Mouse (Mus musculus) megakaryocyte, embryonic 14.5 days (primary cell): Measurements from ENCODE around the gene Mlph. TPM values are rescaled to one million over a fixed set of nuclear protein-coding genes. Genes with fewer than 3 reads are reported as not detected.
A peak's percentile ranks its signal among the peaks of the same experiment; 100 is the strongest.

Source experiments
- H3K27me3 ChIP-seq: replicated peaks from 2 replicates; pipeline ENCODE3; 2012; ENCODE audit warnings: inconsistent platforms
- H3K36me3 ChIP-seq: replicated peaks from 2 replicates; pipeline ENCODE3; 2012; ENCODE audit warnings: low read length, inconsistent platforms, mixed read lengths
- H3K4me1 ChIP-seq: 2 replicates; pipeline ENCODE4 v1.6.1; 2012; ENCODE audit warnings: inconsistent platforms
- H3K4me3 ChIP-seq: replicated peaks from 2 replicates; pipeline ENCODE3; 2012; ENCODE audit warnings: moderate library complexity, mild to moderate bottlenecking, inconsistent platforms
- H3K9me3 ChIP-seq: 2 replicates; pipeline ENCODE4 v1.6.1; 2012; ENCODE audit warnings: inconsistent platforms
- FLI1 ChIP-seq: IDR thresholded peaks from 2 replicates; pipeline ENCODE4 v1.6.1; 2012; ENCODE audit warnings: low read length, inconsistent platforms, mixed read lengths
- GATA1 ChIP-seq: IDR thresholded peaks from 3 replicates; pipeline ENCODE4 v1.6.1; 2012; ENCODE audit warnings: mixed read lengths, low read length, inconsistent platforms, borderline replicate concordance
- polyA plus RNA-seq: library from polyadenylated mRNA; stranded (reverse); fragments of >175 nt; gene quantifications from 2 replicates; pipeline ENCODE4 v1.2.3, GENCODE M21; 2012; ENCODE audit warnings: low replicate concordance; ENCODE audit not compliant: insufficient read depth

The Mlph gene
- polyA plus RNA-seq, 1 experiment = not detected

DNA sequence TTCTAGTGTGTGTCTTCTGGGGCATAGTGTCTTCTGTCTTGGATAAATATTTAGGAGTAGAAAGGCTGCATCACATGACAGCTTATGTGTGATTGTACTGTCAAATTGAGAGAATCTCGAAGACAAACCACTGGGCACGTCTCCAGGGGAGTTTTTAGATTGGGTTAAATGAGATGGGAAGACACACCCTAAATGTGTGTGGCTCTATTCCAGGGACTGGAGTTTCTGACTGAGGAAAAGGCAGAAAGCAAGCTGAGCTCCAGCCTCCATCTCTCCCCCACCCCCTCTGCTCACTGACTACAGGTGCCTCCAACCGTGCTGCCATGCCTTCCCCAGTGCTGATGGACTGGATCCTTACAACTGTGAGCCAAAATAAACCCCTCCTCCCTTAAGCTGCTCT, 66.5 kb downstream of the Mlph start:
- Histone ChIP-seq H3K4me3 (no peak overlapping the region), H3K27me3 (peaks cover 6% of the 10 kb centered on the region), H3K9me3 (peaks cover 12% of the 10 kb centered on the region), H3K4me1 (peaks cover 13% of the 10 kb centered on the region), H3K36me3 (no peaks in the 10 kb centered on the region)
- TF ChIP-seq GATA1 = no peak

DNA sequence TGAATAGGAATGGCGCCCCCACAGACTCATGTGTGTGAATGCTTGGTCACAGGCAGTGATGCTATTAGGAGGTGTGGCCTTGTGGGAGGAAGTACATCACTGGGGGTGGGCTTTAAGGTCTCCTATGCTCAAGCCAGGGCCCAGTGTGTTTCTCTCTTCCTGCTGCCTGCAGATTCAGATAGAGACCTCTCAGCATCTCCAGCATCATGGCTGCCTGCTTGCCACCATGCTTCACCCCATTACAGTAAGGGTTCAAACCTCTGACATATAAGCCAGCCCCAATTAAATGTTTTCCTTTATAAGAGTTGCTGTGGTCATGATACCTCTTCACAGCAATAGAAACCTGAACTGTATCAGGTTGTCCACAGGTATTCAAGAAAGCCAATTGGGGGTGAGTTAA, 81.0 kb downstream of the Mlph start:
- peaks cover 37% of the 10 kb centered on the region for H3K27me3 ChIP-seq
- TF ChIP-seq GATA1 (no peak), FLI1 (no peak)
- peaks cover 37% of the 10 kb centered on the region for H3K4me1 ChIP-seq
- H3K9me3 ChIP-seq = peaks cover 11% of the 10 kb centered on the region
- no peak overlapping the region for H3K4me3 ChIP-seq
- H3K36me3 ChIP-seq = no peaks in the 10 kb centered on the region

DNA sequence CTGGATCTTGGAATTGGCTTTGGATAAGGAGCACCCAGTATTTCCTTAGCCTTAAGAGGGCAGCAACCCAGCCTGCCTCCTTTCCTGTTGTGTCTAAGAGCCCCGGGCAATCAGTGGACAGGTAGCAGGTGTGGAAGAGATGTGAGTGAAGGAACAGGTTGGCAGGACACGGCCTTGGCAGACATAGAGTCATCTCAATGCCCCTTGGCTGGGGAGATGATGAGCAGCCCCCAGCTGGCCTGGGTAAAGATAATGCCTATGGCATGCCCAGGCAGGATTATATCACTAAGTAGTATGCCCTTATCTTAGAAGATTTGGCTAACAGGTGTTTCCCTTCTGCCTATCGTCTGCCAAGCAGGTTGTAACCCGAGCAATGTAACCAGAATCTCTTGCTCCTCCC, 82.3 kb downstream of the Mlph start:
- Histone ChIP-seq H3K27me3 (peaks cover 46% of the 10 kb centered on the region), H3K36me3 (peaks cover 5% of the 10 kb centered on the region), H3K4me3 (no peak overlapping the region), H3K9me3 (peaks cover 11% of the 10 kb centered on the region), H3K4me1 (peaks cover 49% of the 10 kb centered on the region)
- TF ChIP-seq FLI1 = no peak
- TF ChIP-seq GATA1 = no peak

DNA sequence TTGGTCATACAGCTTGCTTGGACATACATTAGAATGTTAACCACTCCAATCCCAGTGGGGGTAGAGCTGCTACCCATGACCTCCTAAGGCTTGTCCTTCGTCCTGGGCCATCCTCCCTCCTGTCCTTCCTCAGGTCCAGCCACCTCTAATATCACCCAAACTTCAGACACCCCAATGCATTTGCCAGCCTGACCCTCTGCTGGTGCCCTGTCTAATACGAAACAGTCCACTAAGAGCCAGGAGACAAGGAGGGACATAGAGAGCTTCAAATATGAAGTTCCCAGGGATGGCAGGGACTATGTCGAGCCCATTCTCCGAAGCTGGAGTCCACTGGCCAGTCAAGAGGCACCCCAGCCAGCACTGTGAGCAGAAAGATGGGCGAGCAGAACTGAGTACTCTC, 82.8 kb downstream of the Mlph start:
- Histone ChIP-seq H3K4me3 (peak overlapping the region; percentile 97), H3K9me3 (peaks cover 11% of the 10 kb centered on the region), H3K4me1 (peaks cover 54% of the 10 kb centered on the region), H3K36me3 (peaks cover 7% of the 10 kb centered on the region), H3K27me3 (peaks cover 46% of the 10 kb centered on the region)
- TF ChIP-seq FLI1 (no peak), GATA1 (no peak)

DNA sequence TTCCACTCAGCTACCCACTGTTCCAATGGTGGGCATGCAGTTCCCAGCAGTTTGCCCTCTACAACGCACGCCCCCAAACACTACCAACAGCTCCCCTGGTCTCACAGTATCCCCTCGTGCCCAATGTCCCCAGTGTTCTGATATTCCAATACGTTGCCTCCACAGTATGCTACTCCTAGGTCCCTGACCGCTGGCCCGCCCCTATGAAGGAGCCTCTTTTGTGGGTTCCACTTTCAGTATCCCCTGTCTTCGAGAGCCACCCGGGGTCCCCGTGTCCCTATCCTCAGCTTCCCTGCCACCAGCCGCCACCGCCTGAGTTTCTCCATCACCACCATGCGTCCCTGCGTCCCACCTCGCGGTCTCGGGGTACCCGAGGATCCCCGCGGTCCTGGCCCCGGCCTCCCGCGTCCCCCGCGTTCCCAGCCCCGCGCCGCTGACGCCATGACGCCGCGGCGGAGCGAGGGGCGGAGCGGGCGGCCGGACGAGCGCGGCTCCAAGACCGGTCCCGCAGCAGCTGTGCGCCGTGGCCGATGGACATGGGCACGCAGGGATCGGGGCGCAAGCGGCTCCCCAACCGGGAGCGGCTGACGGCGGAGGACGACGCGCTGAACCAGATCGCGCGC, 83.5 kb downstream of the Mlph start, which contains the start of gene Lrrfip1:
TSS of gene Lrrfip1 (plus strand) at position 470 of the 623 bp plus-strand sequence.
- TF ChIP-seq GATA1 (no peak), FLI1 (no peak)
- Histone ChIP-seq H3K4me1 (peaks cover 61% of the 10 kb centered on the region), H3K27me3 (peaks cover 46% of the 10 kb centered on the region)

DNA sequence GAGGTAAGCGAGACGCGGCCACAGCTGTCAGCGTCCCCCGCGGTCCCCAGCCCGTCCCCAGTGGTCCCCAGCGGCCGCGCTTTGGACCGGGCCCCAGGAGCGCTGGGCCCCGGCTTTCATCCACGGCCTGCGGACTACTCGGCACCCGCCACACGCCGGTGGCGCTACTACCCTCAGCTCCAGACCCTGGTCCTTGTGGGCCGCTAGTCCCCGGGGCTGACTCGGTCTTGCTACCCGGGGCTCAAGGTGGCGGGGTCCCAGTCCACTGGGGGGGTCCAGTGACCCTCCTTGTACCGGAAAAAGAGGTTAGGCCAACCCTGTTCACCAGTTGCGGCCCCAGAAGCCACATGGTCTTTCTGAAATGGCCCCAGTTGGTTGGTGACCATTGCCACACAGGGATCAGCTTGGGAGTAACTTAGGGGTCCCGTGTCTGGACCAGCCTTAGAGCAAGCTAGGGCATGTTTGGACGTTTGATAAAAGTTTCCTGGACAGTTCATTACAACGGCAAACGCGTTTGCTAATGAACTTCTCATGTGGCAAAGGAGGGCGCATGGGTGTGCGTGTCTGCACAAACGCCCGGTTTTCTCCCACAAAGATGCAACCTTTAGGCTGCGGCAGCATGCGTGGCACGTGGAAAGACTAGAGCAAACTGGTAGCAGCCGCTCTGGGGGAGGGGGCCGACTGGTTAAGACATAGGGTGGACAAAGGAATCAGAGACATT, 84.2 kb downstream of the Mlph start:
- H3K27me3 ChIP-seq = peaks cover 46% of the 10 kb centered on the region
- peak overlapping the region; percentile 97 for H3K4me3 ChIP-seq
- peaks cover 11% of the 10 kb centered on the region for H3K9me3 ChIP-seq
- TF ChIP-seq GATA1 = no peak
- no peak for TF ChIP-seq FLI1
- H3K36me3 ChIP-seq = peaks cover 10% of the 10 kb centered on the region
- peaks cover 68% of the 10 kb centered on the region for H3K4me1 ChIP-seq

More for the DNA sequence above, 83.5 kb downstream of the Mlph start, which contains the start of gene Lrrfip1:
- peaks cover 11% of the 10 kb centered on the region for H3K9me3 ChIP-seq
- H3K4me3 ChIP-seq = peak within 1 kb of the TSS; percentile 97
- H3K36me3 ChIP-seq = peaks cover 10% of the 10 kb centered on the region

DNA sequence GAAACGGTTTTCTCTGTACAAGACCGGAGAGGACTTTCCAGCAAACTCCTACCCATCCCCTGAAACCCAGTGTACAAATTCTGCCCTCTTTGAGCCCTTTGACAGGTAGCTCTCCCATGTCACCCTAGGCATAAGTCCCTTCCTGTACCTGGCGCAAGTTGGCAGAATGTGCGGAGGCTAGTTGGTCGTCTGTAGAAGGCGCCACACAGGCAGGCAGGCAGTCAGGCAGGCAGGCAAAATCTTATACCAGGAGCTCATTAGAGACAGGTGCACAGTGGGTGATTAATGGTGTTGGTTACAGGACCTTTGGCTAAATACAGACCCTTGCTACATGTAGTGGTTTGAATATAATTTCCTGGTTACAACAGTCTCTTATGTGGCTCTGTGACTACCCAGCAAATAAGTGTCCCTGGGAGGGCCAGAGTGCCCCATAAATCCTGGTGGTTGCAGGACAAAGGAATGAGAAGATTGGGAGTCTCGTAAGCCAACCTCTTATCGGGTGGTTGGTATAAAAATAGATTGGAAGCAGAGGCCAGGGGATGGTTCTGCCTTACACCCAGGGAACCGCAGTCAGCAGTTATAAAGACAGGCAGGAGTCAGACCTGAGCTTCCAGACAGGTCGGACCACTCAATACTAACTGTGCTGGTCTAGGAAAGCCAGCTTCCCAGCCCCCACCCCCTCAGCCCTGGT, 85.2 kb downstream of the Mlph start:
- Histone ChIP-seq H3K36me3 (peaks cover 10% of the 10 kb centered on the region), H3K9me3 (peaks cover 11% of the 10 kb centered on the region), H3K4me3 (peak overlapping the region; percentile 97), H3K27me3 (peaks cover 46% of the 10 kb centered on the region), H3K4me1 (peaks cover 68% of the 10 kb centered on the region)
- TF ChIP-seq GATA1 (no peak), FLI1 (no peak)

Other genes with a start within 250 kb of the Mlph start
- gene Col6a3, start 71.1 kb upstream of the Mlph start, polyA plus RNA-seq = not detected in 2 replicates
- gene Prlh, start 38.0 kb downstream of the Mlph start, polyA plus RNA-seq = not detected in 2 replicates
- gene Rab17, start 54.6 kb downstream of the Mlph start, polyA plus RNA-seq = 3.4 TPM in 1 of 2 replicates, not detected in the other
- 1.9 and 12.2 TPM in 2 replicates for gene Lrrfip1, start 83.7 kb downstream of the Mlph start, polyA plus RNA-seq
- gene Rbm44, start 230.0 kb downstream of the Mlph start, polyA plus RNA-seq = 0.07 TPM in 1 of 2 replicates, not detected in the other